Mouse (Mus musculus) forebrain, embryonic 16.5 days (tissue): ENCODE measurements around the gene Agr2. TPM values are rescaled to one million over a fixed set of nuclear protein-coding genes. Genes with fewer than 3 reads are reported as not detected.
A peak's percentile ranks its signal among the peaks of the same experiment; 100 is the strongest.

Experiments
- ATAC-seq: fragments of 200-750 bp; cut with Nextera tagmentation; 2 replicates; pipeline ENCODE4 v1.8.0; 2017; ENCODE audit warnings: mild to moderate bottlenecking, moderate library complexity
- H3K27ac ChIP-seq: fragments of 300-500 bp; sonication (generic); 2 replicates; pipeline ENCODE4 v1.5.1; 2014; ENCODE audit warnings: low read length, control low read depth
- H3K27me3 ChIP-seq: fragments of 300-500 bp; sonication (generic); replicated peaks from 2 replicates; pipeline ENCODE4 v1.6.1; 2014; ENCODE audit warnings: low read length; ENCODE audit not compliant: control insufficient read depth, insufficient read depth
- H3K36me3 ChIP-seq: fragments of 300-500 bp; sonication (generic); 2 replicates; pipeline ENCODE4 v1.6.1; 2014; ENCODE audit not compliant: control insufficient read depth, insufficient read depth
- H3K4me1 ChIP-seq: fragments of 300-500 bp; sonication (generic); replicated peaks from 2 replicates; pipeline ENCODE4 v1.6.1; 2014; ENCODE audit warnings: low read length; ENCODE audit not compliant: control insufficient read depth, insufficient read depth
- H3K4me2 ChIP-seq: fragments of 300-500 bp; sonication (generic); 2 replicates; pipeline ENCODE4 v1.6.1; 2014; ENCODE audit warnings: mild to moderate bottlenecking, low read length, control low read depth
- H3K4me3 ChIP-seq: fragments of 300-500 bp; sonication (generic); replicated peaks from 2 replicates; pipeline ENCODE4 v1.5.1; 2014; ENCODE audit warnings: mild to moderate bottlenecking, low read length, control low read depth
- H3K9ac ChIP-seq: fragments of 300-500 bp; sonication (generic); replicated peaks from 2 replicates; pipeline ENCODE4 v1.6.1; 2014; ENCODE audit warnings: low read depth, low read length, control low read depth
- H3K9me3 ChIP-seq: fragments of 300-500 bp; sonication (generic); 2 replicates; pipeline ENCODE4 v1.6.1; 2016; ENCODE audit warnings: low read length; ENCODE audit not compliant: control insufficient read depth
- WGBS: fragments of 180-500 bp; shearing (Covaris S2); extraction: QIAGEN DNeasy Blood & Tissue Kit; methylation state at CpG from one replicate; pipeline ENCODE4 v1.1.7; 2014; 5-methylcytosine and 5-hydroxymethylcytosine counted together
- polyA plus RNA-seq: library from polyadenylated mRNA; unstranded; fragments of >200 nt; fragmentation: Nextera tagmentation; extraction: Ambion mirVana; gene quantifications from 2 replicates; pipeline ENCODE4 v1.2.1, GENCODE M21; 2015

Agr2 gene
- polyA plus RNA-seq, 1 experiment from 2014 or later, result not detected

- H3K9ac ChIP-seq, result no peak overlapping the region
- no peak for ATAC-seq
- no peaks in the 10 kb centered on the region for H3K9me3 ChIP-seq
- no peaks in the 10 kb centered on the region for H3K27me3 ChIP-seq
- 96% methylated on average over 9 of the region's 9 CpGs for WGBS
- H3K27ac ChIP-seq, result no peak overlapping the region
- no peak overlapping the region for H3K4me3 ChIP-seq
- H3K4me2 ChIP-seq, result no peak overlapping the region
- no peaks in the 10 kb centered on the region for H3K36me3 ChIP-seq
- H3K4me1 ChIP-seq, result peaks cover 7% of the 10 kb centered on the region
Measured at GRCm38 (mm10) chr12:35983472-35983871, 9.2 kb upstream of the Agr2 start.

- 78% methylated on average over 5 of the region's 5 CpGs for WGBS
- no peaks in the 10 kb centered on the region for H3K9me3 ChIP-seq
Measured at GRCm38 (mm10) chr12:35984743-35985142, 8.0 kb upstream of the Agr2 start.

GRCm38 (mm10) chr12:35993583-35993982, 876 bp downstream of the Agr2 start:
- 85% methylated on average over 3 of the region's 3 CpGs for WGBS
- Histone ChIP-seq H3K9me3 (no peaks in the 10 kb centered on the region), H3K4me2 (no peak overlapping the region), H3K4me1 (no peaks in the 10 kb centered on the region), H3K36me3 (no peaks in the 10 kb centered on the region), H3K9ac (no peak overlapping the region), H3K27me3 (no peaks in the 10 kb centered on the region), H3K4me3 (no peak overlapping the region), H3K27ac (no peak overlapping the region)
- ATAC-seq, result no peak

More at GRCm38 (mm10) chr12:35984743-35985142, 8.0 kb upstream of the Agr2 start:
- Histone ChIP-seq H3K9ac (no peak overlapping the region), H3K4me3 (no peak overlapping the region), H3K27ac (no peak overlapping the region), H3K4me1 (peaks cover 7% of the 10 kb centered on the region), H3K27me3 (no peaks in the 10 kb centered on the region), H3K4me2 (no peak overlapping the region), H3K36me3 (no peaks in the 10 kb centered on the region)
- ATAC-seq, result no peak

GRCm38 (mm10) chr12:35994098-35994497, 1.4 kb downstream of the Agr2 start:
- no peaks in the 10 kb centered on the region for H3K36me3 ChIP-seq
- no peak overlapping the region for H3K4me3 ChIP-seq
- no peaks in the 10 kb centered on the region for H3K9me3 ChIP-seq
- H3K9ac ChIP-seq, result no peak overlapping the region
- no peak overlapping the region for H3K4me2 ChIP-seq
- no peaks in the 10 kb centered on the region for H3K4me1 ChIP-seq
- no peak overlapping the region for H3K27ac ChIP-seq
- no peaks in the 10 kb centered on the region for H3K27me3 ChIP-seq
- no peak for ATAC-seq

GRCm38 (mm10) chr12:35995799-35996198, 3.1 kb downstream of the Agr2 start:
- H3K36me3 ChIP-seq, result no peaks in the 10 kb centered on the region
- no peaks in the 10 kb centered on the region for H3K9me3 ChIP-seq
- H3K4me2 ChIP-seq, result no peak overlapping the region
- H3K4me1 ChIP-seq, result no peaks in the 10 kb centered on the region
- 0 out of 2 replicates have a peak, but pooled peaks have one; percentile 36 for ATAC-seq
- 19% methylated on average over 5 of the region's 5 CpGs for WGBS
- H3K4me3 ChIP-seq, result no peak overlapping the region
- H3K9ac ChIP-seq, result no peak overlapping the region
- H3K27me3 ChIP-seq, result no peaks in the 10 kb centered on the region
- no peak overlapping the region for H3K27ac ChIP-seq

- Histone ChIP-seq H3K27me3 (no peaks in the 10 kb centered on the region), H3K9ac (no peak overlapping the region), H3K4me3 (no peak overlapping the region), H3K9me3 (no peaks in the 10 kb centered on the region), H3K4me1 (no peaks in the 10 kb centered on the region), H3K36me3 (no peaks in the 10 kb centered on the region), H3K27ac (no peak overlapping the region), H3K4me2 (no peak overlapping the region)
- 78% methylated on average over 4 of the region's 4 CpGs for WGBS
- no peak for ATAC-seq
Measured at GRCm38 (mm10) chr12:36004714-36005113, 12.0 kb downstream of the Agr2 start.

- Histone ChIP-seq H3K36me3 (no peaks in the 10 kb centered on the region), H3K4me2 (no peak overlapping the region), H3K9me3 (no peaks in the 10 kb centered on the region), H3K27me3 (no peaks in the 10 kb centered on the region), H3K4me3 (no peak overlapping the region), H3K4me1 (no peaks in the 10 kb centered on the region), H3K27ac (no peak overlapping the region), H3K9ac (no peak overlapping the region)
- WGBS, result 89% methylated on average over 2 of the region's 2 CpGs
- no peak for ATAC-seq
Measured at GRCm38 (mm10) chr12:36007581-36007980, 14.9 kb downstream of the Agr2 start.

GRCm38 (mm10) chr12:36008364-36009047, 15.8 kb downstream of the Agr2 start:
- H3K4me2 ChIP-seq, result no peak overlapping the region
- H3K4me3 ChIP-seq, result no peak overlapping the region
- H3K9ac ChIP-seq, result no peak overlapping the region
- ATAC-seq, result no peak
- no peaks in the 10 kb centered on the region for H3K4me1 ChIP-seq
- no peaks in the 10 kb centered on the region for H3K36me3 ChIP-seq
- no peaks in the 10 kb centered on the region for H3K27me3 ChIP-seq
- H3K9me3 ChIP-seq, result no peaks in the 10 kb centered on the region
- WGBS, result 79% methylated on average over 6 of the region's 6 CpGs
- no peak overlapping the region for H3K27ac ChIP-seq

- Histone ChIP-seq H3K4me2 (no peak overlapping the region), H3K9ac (no peak overlapping the region), H3K9me3 (0 out of 2 replicates have a peak, but pooled peaks cover 2% of the 10 kb centered on the region), H3K4me1 (no peaks in the 10 kb centered on the region), H3K27me3 (no peaks in the 10 kb centered on the region), H3K36me3 (peaks cover 10% of the 10 kb centered on the region), H3K4me3 (no peak overlapping the region), H3K27ac (no peak overlapping the region)
- 89% methylated on average over 7 of the region's 7 CpGs for WGBS
- no peak for ATAC-seq
Measured at GRCm38 (mm10) chr12:36013216-36013910, 20.7 kb downstream of the Agr2 start.
